Mouse (Mus musculus): ENCODE results near the gene Tceanc. TPM values are rescaled to one million over a fixed set of nuclear protein-coding genes. Genes with fewer than 3 reads are reported as not detected.

The Tceanc gene
- 4.9 and 5.0 TPM in 2 replicates for polyA plus RNA-seq (2016; fragmentation: Nextera tagmentation; extraction: Ambion mirVana)

DNA sequence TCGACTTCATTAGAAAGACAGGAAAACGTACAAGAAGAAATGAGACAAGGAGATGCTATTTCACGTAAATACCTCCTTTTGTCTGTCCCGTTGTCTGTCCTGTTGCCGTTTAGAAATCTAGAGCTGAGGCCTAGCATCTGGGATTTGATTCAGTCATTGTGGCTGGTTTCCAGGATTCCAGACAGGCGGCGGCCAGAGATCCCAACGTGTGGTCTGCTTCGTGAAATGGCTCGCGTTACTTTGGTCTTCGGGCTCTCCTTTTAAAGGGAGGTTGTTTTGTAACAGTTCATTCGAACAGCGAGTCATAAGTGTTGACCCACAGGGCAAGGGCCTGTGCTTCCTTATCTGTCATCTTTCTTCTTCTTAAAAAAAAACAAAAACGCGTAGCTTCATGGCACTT lies at the start of gene Tceanc:
Tceanc (minus strand) TSS at position 223 of the 400 bp plus-strand sequence.
- H3K4me1 ChIP-seq: peaks cover 9% of the 10 kb centered on the region
- H3K4me2 ChIP-seq: no peak within 1 kb of the TSS
- 72% methylated on average over 16 of the region's 16 CpGs for WGBS (ENCODE audit: insufficient replicate concordance)
- no peak for ATAC-seq
- no peaks in the 10 kb centered on the region; the same call in 1 of the 2 replicates for H3K27me3 ChIP-seq (replicated peaks)
- no peak within 1 kb of the TSS for H3K27ac ChIP-seq
- no peaks in the 10 kb centered on the region for H3K36me3 ChIP-seq
- no peak within 1 kb of the TSS for H3K4me3 ChIP-seq
- H3K9me3 ChIP-seq (replicated peaks): no peaks in the 10 kb centered on the region
- H3K9ac ChIP-seq: no peak within 1 kb of the TSS

DNA sequence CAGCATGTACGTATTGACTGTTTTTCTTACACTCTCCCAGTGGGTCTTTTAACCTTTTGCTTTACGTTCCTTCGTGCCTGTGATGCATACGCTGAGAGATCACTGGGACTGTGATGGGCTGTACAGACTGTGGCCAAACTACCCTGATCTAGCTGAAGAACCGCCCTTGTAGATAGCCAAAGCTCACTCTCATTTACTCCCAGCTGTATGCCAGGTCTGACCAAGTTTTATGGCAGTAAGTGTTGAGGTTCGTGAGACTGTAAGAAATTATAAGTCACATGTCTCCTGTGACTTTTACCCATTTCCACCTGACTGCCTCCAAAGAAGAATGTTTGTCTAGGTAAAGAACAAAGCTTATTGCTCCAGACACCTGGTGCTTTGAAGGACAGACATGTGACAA lies 47.6 kb upstream of the Tceanc start:
- Histone ChIP-seq H3K9ac (no peak overlapping the region), H3K36me3 (no peaks in the 10 kb centered on the region), H3K27ac (no peak overlapping the region), H3K4me3 (no peak overlapping the region), H3K9me3 (replicated peaks) (no peaks in the 10 kb centered on the region), H3K4me2 (no peak overlapping the region), H3K4me1 (no peaks in the 10 kb centered on the region), H3K27me3 (replicated peaks) (no peaks in the 10 kb centered on the region)
- 78% methylated on average over 6 of the region's 6 CpGs for WGBS (ENCODE audit: insufficient replicate concordance)
- ATAC-seq: no peak

DNA sequence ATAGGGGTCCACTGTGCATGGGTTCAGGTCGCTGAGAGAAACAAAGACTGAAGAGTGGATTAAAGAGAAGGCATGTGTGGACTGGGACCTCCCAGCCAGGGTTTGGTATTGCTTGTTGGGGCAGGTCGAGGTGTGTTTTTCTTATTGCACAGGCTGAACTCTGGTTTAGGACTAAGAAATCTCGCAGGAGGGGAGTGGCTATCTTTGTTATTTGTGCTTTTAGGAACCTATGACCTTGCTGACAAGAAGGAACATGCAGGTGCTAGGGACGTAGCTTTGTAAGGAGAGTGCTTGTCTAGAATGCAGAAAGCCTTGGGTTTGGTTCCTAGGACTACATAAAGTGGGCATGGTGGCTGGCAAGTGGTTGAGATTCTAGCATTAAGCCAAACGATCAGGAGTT lies 47.0 kb upstream of the Tceanc start:
- no peak for ATAC-seq
- WGBS (ENCODE audit: insufficient replicate concordance): 49% methylated on average over 5 of the region's 5 CpGs

DNA sequence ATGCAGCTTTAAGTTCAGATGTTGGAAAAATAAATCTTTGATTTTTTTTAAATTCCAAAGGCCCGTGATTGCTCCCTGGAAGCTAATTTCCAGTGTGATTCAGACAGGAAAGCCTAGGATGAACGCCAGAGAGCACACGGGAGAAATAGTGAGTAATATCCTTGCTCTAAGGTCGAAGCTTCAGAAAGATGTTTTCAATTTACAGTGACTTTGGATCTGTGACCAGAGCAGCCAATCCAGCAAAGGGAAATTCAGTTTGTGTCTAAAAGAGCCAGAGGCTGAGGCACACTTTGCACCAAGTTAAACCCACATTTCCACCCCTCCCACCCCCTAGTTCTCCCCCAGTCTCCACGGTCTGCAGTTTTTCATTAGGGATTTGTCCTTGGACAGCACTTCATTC lies 46.5 kb upstream of the Tceanc start:
- 65% methylated on average over 5 of the region's 5 CpGs for whole genome bisulfite sequencing (ENCODE audit: insufficient replicate concordance)
- no peaks in the 10 kb centered on the region for H3K27me3 ChIP-seq (replicated peaks)
- H3K4me3 ChIP-seq: no peak overlapping the region
- H3K9me3 ChIP-seq (replicated peaks): no peaks in the 10 kb centered on the region
- H3K4me2 ChIP-seq: no peak overlapping the region
- no peaks in the 10 kb centered on the region for H3K4me1 ChIP-seq
- no peak for ATAC-seq
- H3K27ac ChIP-seq: no peak overlapping the region
- H3K9ac ChIP-seq: no peak overlapping the region
- H3K36me3 ChIP-seq: no peaks in the 10 kb centered on the region

More for the DNA sequence above, 47.0 kb upstream of the Tceanc start:
- H3K4me1 ChIP-seq: no peaks in the 10 kb centered on the region
- no peak overlapping the region for H3K4me2 ChIP-seq
- H3K36me3 ChIP-seq: no peaks in the 10 kb centered on the region
- no peaks in the 10 kb centered on the region for H3K9me3 ChIP-seq (replicated peaks)
- H3K4me3 ChIP-seq: no peak overlapping the region
- H3K27me3 ChIP-seq (replicated peaks): no peaks in the 10 kb centered on the region
- no peak overlapping the region for H3K9ac ChIP-seq
- H3K27ac ChIP-seq: no peak overlapping the region

DNA sequence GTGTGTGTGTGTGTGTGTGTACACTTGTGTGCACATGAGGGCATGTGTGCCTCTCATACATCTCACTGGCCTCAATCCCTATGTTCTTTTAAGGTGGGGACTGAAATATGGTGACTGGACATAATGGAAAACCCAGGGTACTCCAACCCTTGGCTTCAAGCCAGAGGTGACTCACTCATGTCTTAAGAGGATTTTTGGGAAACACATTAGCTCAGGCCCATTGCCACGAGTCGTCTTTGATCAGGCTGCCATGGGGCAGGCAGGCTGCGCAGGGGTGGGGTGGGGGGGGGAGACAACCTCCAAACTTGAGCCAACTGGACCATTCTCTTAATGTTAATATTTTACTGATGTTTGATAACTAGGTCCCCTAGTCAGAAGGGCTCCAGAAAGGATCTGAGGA lies 41.0 kb upstream of the Tceanc start:
- Histone ChIP-seq H3K9me3 (replicated peaks) (no peaks in the 10 kb centered on the region), H3K27me3 (replicated peaks) (no peaks in the 10 kb centered on the region), H3K9ac (no peak overlapping the region), H3K4me3 (no peak overlapping the region), H3K4me1 (no peaks in the 10 kb centered on the region), H3K4me2 (no peak overlapping the region), H3K36me3 (no peaks in the 10 kb centered on the region), H3K27ac (no peak overlapping the region)
- no peak for ATAC-seq
- WGBS (ENCODE audit: insufficient replicate concordance): 73% methylated on average over 3 of the region's 3 CpGs

DNA sequence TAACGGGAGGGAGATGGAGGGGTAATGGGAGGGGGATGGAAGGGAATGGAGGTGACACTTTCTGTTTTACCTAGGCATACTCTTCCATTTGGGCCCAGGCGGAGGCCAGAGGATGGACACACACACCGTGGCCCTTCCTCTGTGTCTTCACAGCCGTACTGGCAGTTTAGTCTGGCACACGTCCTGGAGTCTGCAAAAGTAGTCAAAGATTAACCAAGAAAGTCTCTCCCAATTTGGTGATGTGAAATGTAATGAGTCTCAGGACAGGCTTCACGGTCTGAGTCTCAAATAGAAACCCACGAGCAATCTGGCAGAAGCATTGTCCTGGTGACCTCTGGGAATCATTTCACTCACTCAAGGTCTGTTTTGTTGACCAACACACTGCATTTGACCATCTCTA lies 34.0 kb upstream of the Tceanc start:
- H3K4me3 ChIP-seq: no peak overlapping the region
- 65% methylated on average over 7 of the region's 7 CpGs for WGBS (ENCODE audit: insufficient replicate concordance)
- no peak for ATAC-seq

DNA sequence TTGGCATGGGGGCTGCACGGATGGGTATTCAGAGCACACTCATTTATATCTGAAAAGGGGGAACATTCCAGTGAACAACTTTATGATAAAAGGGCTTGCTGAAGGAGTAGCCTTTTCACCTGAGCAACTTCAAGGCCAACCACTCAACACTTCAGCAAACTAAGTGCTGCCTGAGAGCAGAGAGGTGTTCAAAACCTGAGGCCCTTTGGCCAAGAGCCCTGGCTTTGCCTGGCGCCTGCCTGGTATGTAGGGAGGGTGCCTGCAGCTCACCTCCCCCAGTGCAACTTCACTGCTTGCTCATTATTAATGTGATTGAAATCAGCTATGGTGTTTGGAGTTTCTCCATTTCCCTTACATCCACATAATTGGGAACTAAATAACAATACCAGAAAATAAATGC lies 28.1 kb upstream of the Tceanc start:
- 0 out of 2 replicates have a peak, but pooled peaks cover 4% of the 10 kb centered on the region for H3K27me3 ChIP-seq (replicated peaks)
- H3K4me1 ChIP-seq: no peaks in the 10 kb centered on the region
- H3K9ac ChIP-seq: no peak overlapping the region
- H3K27ac ChIP-seq: no peak overlapping the region
- no peak for ATAC-seq
- WGBS (ENCODE audit: insufficient replicate concordance): 56% methylated on average over 2 of the region's 2 CpGs
- H3K9me3 ChIP-seq (replicated peaks): no peaks in the 10 kb centered on the region
- no peaks in the 10 kb centered on the region for H3K36me3 ChIP-seq
- no peak overlapping the region for H3K4me2 ChIP-seq
- H3K4me3 ChIP-seq: no peak overlapping the region

More for the DNA sequence above, 34.0 kb upstream of the Tceanc start:
- Histone ChIP-seq H3K36me3 (no peaks in the 10 kb centered on the region), H3K4me2 (no peak overlapping the region), H3K9ac (no peak overlapping the region), H3K9me3 (replicated peaks) (no peaks in the 10 kb centered on the region), H3K27me3 (replicated peaks) (0 out of 2 replicates have a peak, but pooled peaks cover 4% of the 10 kb centered on the region), H3K4me1 (no peaks in the 10 kb centered on the region), H3K27ac (no peak overlapping the region)

DNA sequence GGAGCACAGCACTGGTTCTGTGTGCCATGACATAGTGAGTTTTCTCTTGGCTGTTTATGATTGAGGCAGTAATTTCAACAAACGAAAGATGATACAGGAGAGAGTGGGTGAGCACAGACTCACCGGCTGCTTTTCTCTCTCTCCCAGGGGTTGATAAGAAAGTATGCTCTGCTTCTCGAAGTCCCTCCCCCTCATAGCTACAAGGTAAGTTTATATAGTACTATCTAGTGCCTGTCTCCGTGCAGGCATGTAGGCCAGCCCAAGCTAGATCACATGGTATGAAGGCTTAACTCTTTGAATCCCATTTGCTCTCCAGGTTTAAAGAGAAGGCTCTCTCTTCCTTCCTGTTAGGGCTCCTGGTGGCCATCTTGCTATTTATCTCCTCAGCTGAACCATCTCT lies 16.8 kb upstream of the Tceanc start:
- H3K27me3 ChIP-seq (replicated peaks): no peaks in the 10 kb centered on the region
- H3K27ac ChIP-seq: no peak overlapping the region
- WGBS (ENCODE audit: insufficient replicate concordance): 41% methylated on average over 4 of the region's 4 CpGs
- H3K4me3 ChIP-seq: no peak overlapping the region
- H3K4me1 ChIP-seq: no peaks in the 10 kb centered on the region
- H3K9me3 ChIP-seq (replicated peaks): no peaks in the 10 kb centered on the region
- no peak overlapping the region for H3K4me2 ChIP-seq
- H3K9ac ChIP-seq: no peak overlapping the region
- no peaks in the 10 kb centered on the region for H3K36me3 ChIP-seq
- ATAC-seq: no peak

DNA sequence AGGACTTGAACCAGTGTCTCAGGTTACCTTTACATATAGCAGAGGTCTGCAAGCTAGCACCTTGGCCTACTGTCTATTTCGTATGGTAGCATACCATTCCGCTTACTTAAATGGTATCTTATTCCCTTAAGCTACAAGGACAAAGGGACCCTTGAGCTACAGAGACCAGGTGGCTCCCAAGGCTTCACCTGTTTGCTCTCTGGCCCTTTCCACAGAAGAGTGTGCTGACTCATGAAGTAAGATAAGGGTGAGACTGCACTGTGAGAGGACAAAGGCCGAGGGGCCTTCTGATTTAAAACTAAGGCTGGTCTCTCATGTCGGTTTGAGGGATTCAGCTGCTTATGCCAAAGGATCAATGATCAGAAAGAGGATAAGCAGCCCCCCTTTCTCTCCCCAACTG lies 15.1 kb upstream of the Tceanc start:
- WGBS (ENCODE audit: insufficient replicate concordance): 58% methylated on average over 4 of the region's 4 CpGs
- Histone ChIP-seq H3K36me3 (no peaks in the 10 kb centered on the region), H3K4me2 (no peak overlapping the region), H3K27me3 (replicated peaks) (no peaks in the 10 kb centered on the region), H3K9ac (no peak overlapping the region), H3K4me3 (no peak overlapping the region), H3K4me1 (no peaks in the 10 kb centered on the region), H3K27ac (no peak overlapping the region), H3K9me3 (replicated peaks) (no peaks in the 10 kb centered on the region)
- ATAC-seq: no peak

DNA sequence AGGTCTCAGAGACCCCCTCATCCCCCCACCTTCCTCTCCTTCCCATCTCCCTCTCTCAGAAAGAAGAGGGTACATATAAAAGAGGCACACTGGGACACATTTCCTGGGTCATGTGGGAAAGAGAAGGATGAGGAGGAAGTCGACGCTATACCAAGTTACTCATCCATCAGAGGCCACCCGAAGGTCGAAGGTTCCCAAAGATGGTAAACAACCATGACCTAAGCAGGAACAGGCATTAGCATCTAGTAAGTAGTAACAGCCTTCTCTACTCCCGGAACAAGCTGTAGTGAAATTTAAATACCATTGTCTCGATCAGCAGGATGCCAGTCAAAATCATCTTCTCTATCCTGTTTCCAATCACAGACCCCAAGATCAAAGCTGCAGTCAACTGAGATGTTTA lies 13.3 kb upstream of the Tceanc start:
- no peak for ATAC-seq
- H3K36me3 ChIP-seq: no peaks in the 10 kb centered on the region
- no peaks in the 10 kb centered on the region for H3K27me3 ChIP-seq (replicated peaks)
- no peak overlapping the region for H3K9ac ChIP-seq
- no peaks in the 10 kb centered on the region for H3K9me3 ChIP-seq (replicated peaks)
- H3K27ac ChIP-seq: no peak overlapping the region
- no peak overlapping the region for H3K4me3 ChIP-seq
- H3K4me1 ChIP-seq: no peaks in the 10 kb centered on the region
- 40% methylated on average over 6 of the region's 6 CpGs for WGBS (ENCODE audit: insufficient replicate concordance)
- H3K4me2 ChIP-seq: no peak overlapping the region

DNA sequence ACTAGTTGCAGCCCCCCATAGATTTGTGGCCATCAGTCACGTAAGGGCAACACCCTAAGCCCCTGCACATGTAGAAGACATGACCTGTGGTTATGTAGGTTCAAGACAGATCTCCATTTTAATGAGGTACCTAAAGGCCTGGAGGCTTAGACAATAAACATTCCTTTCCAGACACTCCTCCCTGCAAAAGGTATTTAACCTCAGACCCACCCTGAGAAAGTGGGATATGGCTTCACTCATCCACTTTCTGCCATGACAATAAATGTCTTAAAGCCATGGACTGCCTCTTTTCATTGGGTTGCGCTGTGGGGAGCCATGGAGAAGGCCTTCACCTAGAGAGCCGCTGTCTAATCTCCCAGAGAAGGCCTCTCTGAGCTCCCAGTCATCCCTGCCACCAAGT lies 9.8 kb upstream of the Tceanc start:
- Histone ChIP-seq H3K4me2 (no peak overlapping the region), H3K27ac (no peak overlapping the region), H3K9ac (no peak overlapping the region), H3K4me1 (no peaks in the 10 kb centered on the region), H3K27me3 (replicated peaks) (no peaks in the 10 kb centered on the region), H3K36me3 (no peaks in the 10 kb centered on the region), H3K9me3 (replicated peaks) (no peaks in the 10 kb centered on the region), H3K4me3 (no peak overlapping the region)
- ATAC-seq: no peak
- WGBS (ENCODE audit: insufficient replicate concordance): 84% methylated on average over 3 of the region's 3 CpGs

DNA sequence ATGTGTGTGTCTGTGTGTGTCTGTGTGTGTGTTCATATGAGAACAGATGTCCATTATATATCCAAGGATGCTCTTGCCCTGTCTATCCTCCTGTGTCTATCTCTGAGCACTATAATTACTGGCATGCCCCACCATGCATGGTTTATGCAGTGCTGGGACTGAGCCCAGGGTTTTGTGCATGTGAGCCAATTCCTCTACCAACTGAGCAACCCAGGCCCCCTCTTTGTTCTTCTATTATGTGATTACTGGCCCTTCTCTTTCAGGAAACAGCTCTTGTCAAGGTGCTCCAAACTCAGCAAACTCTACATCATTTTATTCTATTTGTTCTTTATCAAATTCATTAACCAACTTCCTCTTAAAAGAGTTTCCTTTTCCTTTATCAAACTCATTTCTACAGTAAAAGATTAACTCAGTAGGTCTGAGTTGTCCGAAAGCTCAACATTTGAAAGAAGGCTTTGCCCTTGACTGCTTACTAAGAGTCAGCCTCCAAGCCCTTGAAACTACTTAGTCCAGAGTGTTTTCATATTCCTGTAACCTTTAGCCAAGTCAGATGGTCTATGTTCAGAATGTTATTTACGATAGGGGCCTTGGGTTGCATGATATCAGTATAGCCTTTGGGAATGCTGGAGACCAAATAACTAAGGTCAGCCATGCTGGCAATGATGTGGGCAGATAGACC lies 7.4 kb upstream of the Tceanc start:
- no peaks in the 10 kb centered on the region for H3K4me1 ChIP-seq
- no peak for ATAC-seq

DNA sequence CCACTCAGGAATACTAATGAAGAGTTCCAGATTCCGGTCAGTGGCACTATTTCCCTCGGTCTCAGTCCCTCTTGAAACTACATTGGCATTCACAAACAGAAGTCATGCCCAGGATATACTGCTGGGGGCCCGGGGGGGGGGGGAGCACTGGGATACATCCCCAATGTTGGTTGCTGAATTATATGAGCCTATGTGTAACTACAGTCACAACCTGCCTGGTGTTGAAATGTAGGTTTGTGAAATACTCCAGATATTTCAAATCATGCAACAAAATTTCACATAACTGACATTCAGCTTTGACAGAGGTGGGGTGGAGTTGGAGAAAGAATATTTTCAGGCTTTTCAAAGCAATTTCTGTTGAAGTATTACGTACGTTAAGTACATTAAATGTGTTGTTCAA lies 2.4 kb upstream of the Tceanc start:
- Histone ChIP-seq H3K27me3 (replicated peaks) (no peaks in the 10 kb centered on the region), H3K27ac (no peak overlapping the region), H3K36me3 (no peaks in the 10 kb centered on the region), H3K9me3 (replicated peaks) (no peaks in the 10 kb centered on the region), H3K4me1 (no peaks in the 10 kb centered on the region), H3K9ac (no peak overlapping the region), H3K4me2 (no peak overlapping the region), H3K4me3 (no peak overlapping the region)
- 77% methylated on average over 5 of the region's 5 CpGs for WGBS (ENCODE audit: insufficient replicate concordance)
- ATAC-seq: no peak

More for the DNA sequence above, 7.4 kb upstream of the Tceanc start:
- H3K4me2 ChIP-seq: no peak overlapping the region
- H3K4me3 ChIP-seq: no peak overlapping the region
- no peak overlapping the region for H3K27ac ChIP-seq
- WGBS (ENCODE audit: insufficient replicate concordance): 72% methylated on average over 2 of the region's 2 CpGs
- H3K9ac ChIP-seq: no peak overlapping the region
- H3K9me3 ChIP-seq (replicated peaks): no peaks in the 10 kb centered on the region
- H3K27me3 ChIP-seq (replicated peaks): no peaks in the 10 kb centered on the region
- H3K36me3 ChIP-seq: no peaks in the 10 kb centered on the region

Data from liver, embryonic 12.5 days (tissue).